Mouse (Mus musculus) stomach, postnatal 0 days (tissue): ENCODE data around the gene Fam118b.

Experiments used
- CTCF ChIP-seq: IDR thresholded peaks from 2 replicates; pipeline ENCODE4 v1.5.1; 2016; ENCODE audit warnings: antibody characterized with exemption, low read depth, mild to moderate bottlenecking, moderate library complexity
- EP300 ChIP-seq: optimal IDR thresholded peaks from 2 replicates; pipeline ENCODE3; 2016; ENCODE audit warnings: antibody characterized with exemption

DNA sequence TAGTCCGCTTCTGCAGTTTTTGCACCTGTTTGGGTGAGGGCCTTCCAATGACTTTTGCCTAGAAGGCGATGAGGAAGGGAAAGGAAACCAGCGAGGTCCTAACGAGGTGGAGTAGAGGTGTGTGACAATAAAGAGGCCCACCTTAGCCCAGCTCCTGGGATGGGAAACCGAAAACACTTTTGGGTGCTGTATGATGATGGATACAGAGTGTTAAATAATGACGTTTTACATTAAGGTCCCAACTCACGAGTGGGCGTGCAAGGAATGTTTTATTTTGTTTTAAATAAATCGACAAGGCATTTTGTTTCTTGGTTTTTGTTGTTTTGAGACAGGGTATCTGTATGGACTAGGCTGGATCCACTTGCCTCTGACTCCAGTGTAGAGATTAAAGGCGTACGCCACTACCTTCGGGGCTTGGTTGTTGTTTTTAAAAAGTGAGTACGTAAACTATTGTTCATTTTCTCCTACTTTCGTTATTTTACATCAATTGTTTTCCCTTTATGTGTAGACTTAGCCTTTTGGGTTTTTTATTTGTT lies 91.4 kb downstream of the Fam118b start:
- TF ChIP-seq CTCF, result no peak
- no peak for TF ChIP-seq EP300
